Mouse (Mus musculus) left cerebral cortex, postnatal 14 days (tissue): Measurements from ENCODE around the gene Ablim2. TPM values are rescaled to one million over a fixed set of nuclear protein-coding genes. Genes with fewer than 3 reads are reported as not detected.

Experiments
- DNase-seq, 2 experiments: peaks; one replicate each; pipeline ENCODE4 v3.0.0; 2021 to 2022; ENCODE audit warnings: low spot score in 2 of 2, mixed read lengths in 1 of 2
- intact Hi-C: fragments of 180-260 bp; cut with DNase I; formaldehyde crosslinking; loops from one replicate; pipeline ENCODE4 v1.15.1; 2025
- total RNA-seq, 2 experiments: library from RNA; stranded (reverse); gene quantifications; 2 replicates each; pipeline ENCODE4 v1.2.3; 2021

The Ablim2 gene
- total RNA-seq, 2 experiments from 2014 or later: 106 to 112 TPM

- intact Hi-C loops: no loop called here
- DNase-seq: no peak
Observed at GRCm38 (mm10) chr5:35796136-35796535, 38.5 kb downstream of the Ablim2 start.

DNA sequence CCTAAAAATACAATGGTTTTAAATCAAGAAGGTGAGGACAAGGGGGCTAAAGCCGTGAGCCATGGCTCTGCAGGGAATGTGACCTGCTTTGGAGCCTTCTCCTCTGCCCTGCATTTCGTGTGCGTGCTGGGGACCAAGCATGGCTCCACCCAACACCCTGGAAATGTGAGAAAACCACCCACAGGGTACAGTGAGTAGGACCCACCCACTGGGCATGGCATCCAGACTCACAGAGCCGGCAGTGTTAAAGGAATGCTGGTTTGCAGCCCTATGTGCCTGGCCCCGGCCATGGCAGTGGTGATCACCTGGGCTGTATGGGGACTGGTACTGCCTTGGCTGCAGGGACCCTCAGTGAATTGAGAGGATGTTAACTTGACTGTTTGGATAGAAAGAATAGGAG, 41.4 kb downstream of the Ablim2 start:
- intact Hi-C loops: no loop called here
- DNase-seq: peak in 1 of 2 experiments; percentile 52

GRCm38 (mm10) chr5:35803416-35803815, 45.7 kb downstream of the Ablim2 start:
- intact Hi-C loops: no loop called here
- DNase-seq: no peak

- no peak for DNase-seq
- intact Hi-C loops: no loop called here
Observed at GRCm38 (mm10) chr5:35804685-35805084, 47.0 kb downstream of the Ablim2 start.

DNA sequence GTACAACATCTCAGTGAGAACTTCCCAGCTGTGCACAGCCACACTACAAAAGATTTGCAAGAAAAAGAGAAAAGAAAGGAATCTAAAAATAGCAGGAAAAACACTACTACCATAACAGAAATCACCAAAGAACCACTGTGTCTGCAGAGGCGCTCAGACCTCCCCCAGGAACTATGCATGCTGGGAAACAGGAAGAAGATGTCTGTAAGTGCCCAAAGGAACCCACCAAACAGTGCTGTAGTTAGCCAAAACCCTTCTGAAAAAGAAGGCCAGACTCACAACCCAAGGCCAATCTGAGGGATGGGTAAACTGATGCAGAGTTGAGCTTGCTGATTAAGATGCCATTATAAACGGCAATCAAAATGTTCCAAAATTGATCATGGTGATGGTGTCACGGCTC, 47.5 kb downstream of the Ablim2 start:
- DNase-seq: no peak
- intact Hi-C loops: no loop called here

DNA sequence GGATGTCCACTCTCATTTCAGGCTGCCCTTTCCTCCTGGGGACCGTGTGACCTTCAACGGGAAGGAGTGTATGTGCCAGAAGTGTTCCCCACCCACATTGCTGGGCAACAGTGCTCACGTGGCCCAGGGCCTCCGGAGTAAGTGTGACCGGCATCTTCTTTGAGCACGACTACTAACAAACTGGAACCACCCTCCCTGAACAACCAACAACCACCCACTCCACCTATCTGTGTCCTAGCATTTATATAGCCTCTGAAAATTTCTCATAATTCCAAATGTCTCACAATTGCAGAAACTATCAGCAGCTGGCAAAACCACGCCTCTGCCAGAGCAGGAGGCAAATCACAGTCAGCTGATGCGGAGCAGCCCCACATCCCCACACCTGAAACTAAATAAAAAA, 49.3 kb downstream of the Ablim2 start:
- intact Hi-C loops: no loop called here
- DNase-seq: peak in 1 of 2 experiments; percentile 54

GRCm38 (mm10) chr5:35810526-35810925, 52.8 kb downstream of the Ablim2 start:
- intact Hi-C loops: no loop called here

DNA sequence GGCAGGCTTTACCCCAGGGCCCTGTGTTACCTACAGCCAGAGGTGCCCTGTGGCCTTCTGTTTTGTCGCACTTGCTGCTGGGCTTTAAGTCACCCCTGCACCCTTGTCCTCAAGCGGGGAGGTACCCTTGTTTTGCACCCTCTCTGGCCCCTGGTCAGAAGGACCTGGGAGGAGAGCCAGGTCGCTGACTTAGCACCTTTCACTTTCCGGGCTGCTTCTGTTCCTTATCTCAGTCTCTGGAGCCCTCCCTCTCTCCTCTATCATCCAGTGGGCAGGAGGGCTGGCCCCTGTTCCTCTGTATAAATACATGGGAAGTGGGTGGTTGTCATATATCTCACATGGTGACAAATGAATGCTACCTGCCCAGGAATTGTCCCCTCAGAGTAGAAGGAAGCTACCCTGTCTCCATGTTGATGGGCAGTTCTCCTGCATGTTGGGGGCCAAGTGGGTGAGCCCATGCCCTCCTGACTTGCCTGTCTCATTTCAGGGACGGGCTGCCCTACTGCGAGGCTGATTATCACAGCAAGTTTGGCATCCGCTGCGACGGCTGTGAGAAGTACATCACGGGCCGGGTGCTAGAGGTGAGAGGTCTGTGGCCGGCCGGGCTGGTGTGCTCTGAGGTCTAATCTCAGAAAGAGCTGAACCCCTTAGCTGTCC, 54.1 kb downstream of the Ablim2 start:
- intact Hi-C loops: no loop called here
- no peak for DNase-seq

More at GRCm38 (mm10) chr5:35810526-35810925, 52.8 kb downstream of the Ablim2 start:
- DNase-seq: peak; percentile 51 to 60

- intact Hi-C loops: no loop called here
- DNase-seq: peak; percentile 83 to 89
Observed at GRCm38 (mm10) chr5:35814334-35814941, 56.8 kb downstream of the Ablim2 start.

GRCm38 (mm10) chr5:35815051-35815450, 57.4 kb downstream of the Ablim2 start:
- no peak for DNase-seq
- intact Hi-C loops: no loop called here

DNA sequence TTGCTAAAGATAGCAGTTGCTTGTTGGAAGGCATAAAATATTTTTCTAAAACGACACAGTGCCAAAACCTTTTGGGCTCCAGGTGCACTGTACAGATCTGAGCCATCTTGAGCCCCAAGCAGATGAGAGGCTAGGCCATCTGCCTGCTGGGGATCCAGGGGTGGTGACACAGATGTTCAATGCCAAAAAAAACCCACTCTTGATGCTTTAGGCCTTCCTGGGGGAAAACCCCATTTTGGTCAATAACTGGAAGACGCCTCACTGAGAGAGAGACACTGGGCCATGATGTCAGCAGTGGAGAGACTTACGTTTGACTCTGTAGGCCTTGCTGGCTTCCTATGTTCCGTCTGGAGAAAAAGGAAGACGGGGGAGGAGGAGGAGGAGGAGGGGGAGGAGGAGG, 59.6 kb downstream of the Ablim2 start:
- intact Hi-C loops: no loop called here
- DNase-seq: no peak

GRCm38 (mm10) chr5:35817882-35818281, 60.2 kb downstream of the Ablim2 start:
- intact Hi-C loops: no loop called here
- DNase-seq: no peak

- intact Hi-C loops: no loop called here
- DNase-seq: no peak
Observed at GRCm38 (mm10) chr5:35822721-35823120, 65.0 kb downstream of the Ablim2 start.

DNA sequence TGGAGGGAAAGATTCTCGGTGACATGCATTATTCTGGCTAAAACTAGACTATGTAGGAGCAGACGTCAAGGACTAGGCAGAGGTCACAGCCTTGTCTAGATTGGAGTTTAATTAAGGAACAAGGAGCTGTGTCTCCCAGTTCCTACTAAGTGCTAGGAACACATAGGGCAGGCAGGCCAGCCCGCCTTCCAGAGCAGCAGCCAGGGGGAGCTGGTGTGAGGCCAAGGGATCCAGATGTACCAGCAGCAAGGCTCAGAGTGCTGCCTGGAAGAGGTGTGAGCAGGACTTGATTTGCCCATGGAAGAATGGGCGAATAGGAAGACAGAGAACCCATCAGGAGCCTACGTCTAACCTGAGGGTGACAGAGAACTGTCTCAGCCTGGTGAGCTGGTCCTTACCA, 68.8 kb downstream of the Ablim2 start:
- intact Hi-C loops: no loop called here
- no peak for DNase-seq

GRCm38 (mm10) chr5:35827075-35827474, 69.4 kb downstream of the Ablim2 start:
- intact Hi-C loops: no loop called here
- DNase-seq: peak in 1 of 2 experiments; percentile 49

DNA sequence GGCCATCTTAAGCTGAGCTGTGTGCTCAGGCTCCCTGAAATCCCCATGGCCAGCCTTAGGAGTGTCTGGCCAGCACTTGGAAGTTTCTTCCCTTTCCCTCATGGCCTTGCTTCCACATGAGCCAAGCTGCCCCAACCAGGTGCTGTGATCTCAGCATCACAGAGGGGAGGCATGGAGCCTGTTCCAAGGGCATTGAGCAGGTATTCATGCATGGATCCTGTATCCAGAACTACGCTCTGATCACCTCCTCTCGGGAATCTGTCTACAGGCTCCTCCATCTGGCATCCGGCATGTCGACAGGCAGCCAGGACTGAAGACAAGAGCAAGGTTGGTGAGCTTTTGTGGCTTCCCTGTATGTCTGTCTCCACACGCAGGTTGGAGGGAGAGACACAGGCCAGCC, 70.2 kb downstream of the Ablim2 start:
- intact Hi-C loops: no loop called here
- DNase-seq: no peak

GRCm38 (mm10) chr5:35830101-35830500, 72.4 kb downstream of the Ablim2 start:
- intact Hi-C loops: no loop called here
- DNase-seq: peak in 1 of 2 experiments; percentile 48

GRCm38 (mm10) chr5:35833881-35834280, 76.2 kb downstream of the Ablim2 start:
- intact Hi-C loops: no loop called here
- no peak for DNase-seq

GRCm38 (mm10) chr5:35836992-35837391, 79.3 kb downstream of the Ablim2 start:
- intact Hi-C loops: no loop called here
- DNase-seq: no peak

DNA sequence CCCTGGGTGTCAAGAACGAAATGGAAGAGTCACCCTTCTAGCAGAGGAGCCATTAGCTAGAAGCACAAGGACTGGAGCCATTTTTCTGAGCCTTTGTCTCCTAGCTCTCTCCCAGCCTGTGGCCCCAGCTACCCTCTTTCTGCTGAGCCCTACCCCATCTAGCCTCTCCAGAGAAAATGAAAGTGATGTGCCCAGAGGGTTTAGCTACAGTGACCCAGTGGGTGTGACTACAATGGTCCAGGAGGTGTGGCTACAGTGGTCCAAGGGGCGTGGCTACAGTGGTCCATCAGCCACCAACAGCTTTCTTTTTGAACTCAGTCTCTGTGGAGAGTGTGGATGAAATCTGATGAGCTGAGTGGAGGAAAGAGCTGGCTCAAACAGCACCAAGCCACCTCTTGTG, 81.6 kb downstream of the Ablim2 start:
- no peak for DNase-seq
- intact Hi-C loops: no loop called here

- DNase-seq: no peak
- intact Hi-C loops: no loop called here
Observed at GRCm38 (mm10) chr5:35851485-35851884, 93.8 kb downstream of the Ablim2 start.
